Mouse (Mus musculus) liver, embryonic 11.5 days (tissue): ENCODE measurements around the gene Olfr153. TPM values are rescaled to one million over a fixed set of nuclear protein-coding genes. Genes with fewer than 3 reads are reported as not detected.
"Not testable (repeated sequence)": the region's sequence is repeated elsewhere in the genome, so short reads cannot be mapped to it uniquely, and the experiment has no call there.

Experiments
- ATAC-seq: fragments of 200-750 bp; cut with Nextera tagmentation; replicated peaks from 2 replicates; pipeline ENCODE4 v1.8.0; 2017; ENCODE audit warnings: moderate number of reproducible peaks, mild to moderate bottlenecking, moderate TSS enrichment, moderate library complexity; ENCODE audit not compliant: low FRiP score
- DNase-seq: peaks from one replicate; pipeline ENCODE4 v3.0.0-alpha.2; 2017; ENCODE audit warnings: low spot score
- H3K27ac ChIP-seq: fragments of 300-500 bp; sonication (generic); 2 replicates; pipeline ENCODE4 v1.5.1; 2014; ENCODE audit warnings: mild to moderate bottlenecking, low read depth, low read length, control low read depth
- H3K27me3 ChIP-seq: fragments of 300-500 bp; sonication (generic); replicated peaks from 2 replicates; pipeline ENCODE4 v1.6.1; 2014; ENCODE audit warnings: low read length, mixed read lengths; ENCODE audit not compliant: control insufficient read depth, insufficient read depth
- H3K36me3 ChIP-seq: fragments of 300-500 bp; sonication (generic); 2 replicates; pipeline ENCODE4 v1.6.1; 2014; ENCODE audit warnings: mild to moderate bottlenecking, low read length, moderate library complexity, mixed read lengths; ENCODE audit not compliant: control insufficient read depth, insufficient read depth
- H3K4me1 ChIP-seq: fragments of 300-500 bp; sonication (generic); replicated peaks from 2 replicates; pipeline ENCODE4 v1.6.1; 2014; ENCODE audit warnings: low read length, mixed read lengths; ENCODE audit not compliant: control insufficient read depth, insufficient read depth
- H3K4me2 ChIP-seq: fragments of 300-500 bp; sonication (generic); 2 replicates; pipeline ENCODE4 v1.6.1; 2014; ENCODE audit warnings: mild to moderate bottlenecking, control low read depth, moderate library complexity
- H3K4me3 ChIP-seq: fragments of 300-500 bp; sonication (generic); 2 replicates; pipeline ENCODE4 v1.5.1; 2014; ENCODE audit warnings: low read depth, low read length, control low read depth
- H3K9ac ChIP-seq: fragments of 300-500 bp; sonication (generic); 2 replicates; pipeline ENCODE4 v1.6.1; 2014; ENCODE audit warnings: low read depth, low read length, control low read depth
- H3K9me3 ChIP-seq: fragments of 300-500 bp; sonication (generic); 2 replicates; pipeline ENCODE4 v1.6.1; 2016; ENCODE audit warnings: low read length, inconsistent platforms, mixed read lengths; ENCODE audit not compliant: control insufficient read depth
- WGBS: fragments of 180-500 bp; shearing (Covaris S2); extraction: QIAGEN DNeasy Blood & Tissue Kit; methylation state at CpG from one replicate; pipeline ENCODE4 v1.1.7; 2014; 5-methylcytosine and 5-hydroxymethylcytosine counted together
- polyA plus RNA-seq: library from polyadenylated mRNA; unstranded; fragments of >200 nt; fragmentation: Nextera tagmentation; extraction: Ambion mirVana; gene quantifications from 2 replicates; pipeline ENCODE4 v1.2.1, GENCODE M21; 2014

Gene Olfr153
- polyA plus RNA-seq, 1 experiment from 2014 or later: not detected

- no peak for DNase-seq
- ATAC-seq: no peak
- no peaks in the 10 kb centered on the region for H3K9me3 ChIP-seq
- no peak overlapping the region for H3K27ac ChIP-seq
- no peaks in the 10 kb centered on the region for H3K4me1 ChIP-seq
- no peaks in the 10 kb centered on the region for H3K27me3 ChIP-seq
- WGBS: 60% methylated on average over 2 of the region's 2 CpGs
- H3K9ac ChIP-seq: no peak overlapping the region
- H3K4me2 ChIP-seq: no peak overlapping the region
- no peak overlapping the region for H3K4me3 ChIP-seq
- H3K36me3 ChIP-seq: no peaks in the 10 kb centered on the region
These were observed 3.2 kb downstream of the Olfr153 start for GRCm38 (mm10) chr2:87534826-87535225.

DNA sequence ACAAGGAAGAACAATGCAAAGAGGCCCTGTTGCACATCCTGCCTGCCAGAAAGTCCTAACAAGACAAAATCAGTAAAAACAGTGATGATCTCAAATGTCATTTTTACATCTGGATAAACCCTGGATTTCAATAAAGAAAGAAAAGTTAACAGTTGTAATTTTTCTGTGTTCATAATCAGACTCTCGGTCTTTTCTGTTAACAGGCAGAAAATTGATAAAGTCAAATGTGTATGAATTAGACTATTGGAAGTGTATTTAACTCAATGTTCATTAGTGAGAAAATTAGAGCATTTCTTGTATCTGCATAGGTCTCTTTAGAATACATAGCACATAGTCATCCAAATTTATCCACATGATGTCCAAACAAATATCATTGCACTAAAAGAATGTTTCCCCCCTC is 13.8 kb downstream of the Olfr153 start, which contains the start of gene Olfr1128:
Gene Olfr1128, minus strand, starts transcription at position 101 of the 400 bp plus-strand sequence.
- H3K27me3 ChIP-seq: no peaks in the 10 kb centered on the region
- no peak within 1 kb of the TSS for H3K9ac ChIP-seq
- H3K36me3 ChIP-seq: no peaks in the 10 kb centered on the region
- no peaks in the 10 kb centered on the region for H3K4me1 ChIP-seq
- 81% methylated on average over 1 of the region's 1 CpGs for WGBS
- no peaks in the 10 kb centered on the region for H3K9me3 ChIP-seq
- no peak within 1 kb of the TSS for H3K27ac ChIP-seq
- no peak for DNase-seq
- H3K4me2 ChIP-seq: no peak within 1 kb of the TSS
- no peak for ATAC-seq
- H3K4me3 ChIP-seq: no peak within 1 kb of the TSS

GRCm38 (mm10) chr2:87573602-87574001 is 42.0 kb downstream of the Olfr153 start, which contains the start of gene Olfr1129:
TSS of gene Olfr1129 (plus strand) at chr2:87573902.
- not testable (repeated sequence) for H3K27me3 ChIP-seq, H3K36me3 ChIP-seq, H3K27ac ChIP-seq, DNase-seq, H3K4me3 ChIP-seq, H3K9me3 ChIP-seq, H3K4me1 ChIP-seq, H3K9ac ChIP-seq, H3K4me2 ChIP-seq, ATAC-seq
- 63% methylated on average over 1 of the region's 1 CpGs for whole genome bisulfite sequencing

Other genes starting within 250 kb of the Olfr153 start
- not detected in 2 replicates for gene Olfr1118, start 224.2 kb upstream of the Olfr153 start, polyA plus RNA-seq
- gene Olfr1120, start 177.0 kb upstream of the Olfr153 start, polyA plus RNA-seq: not detected in 2 replicates
- gene Olfr1121, start 161.9 kb upstream of the Olfr153 start, polyA plus RNA-seq: not detected in 2 replicates
- gene Olfr1122, start 145.9 kb upstream of the Olfr153 start, polyA plus RNA-seq: not detected in 2 replicates
- not detected in 2 replicates for gene Olfr1123, start 115.2 kb upstream of the Olfr153 start, polyA plus RNA-seq
- gene Olfr1124, start 101.5 kb upstream of the Olfr153 start, polyA plus RNA-seq: not detected in 2 replicates
- not detected in 2 replicates for gene Olfr1126, start 77.8 kb upstream of the Olfr153 start, polyA plus RNA-seq
- gene Pramel7, start 34.7 kb upstream of the Olfr153 start, polyA plus RNA-seq: not detected in 2 replicates
- gene Pramel6, start 25.2 kb upstream of the Olfr153 start, polyA plus RNA-seq: not detected in 2 replicates
- not detected in 2 replicates for gene Olfr1128, start 13.7 kb downstream of the Olfr153 start, polyA plus RNA-seq
- not detected in 2 replicates for gene Olfr1129, start 42.1 kb downstream of the Olfr153 start, polyA plus RNA-seq
- not detected in 2 replicates for gene Olfr1130, start 74.4 kb downstream of the Olfr153 start, polyA plus RNA-seq
- gene Olfr1131, start 95.3 kb downstream of the Olfr153 start, polyA plus RNA-seq: not detected in 2 replicates
- gene Olfr1132, start 105.7 kb downstream of the Olfr153 start, polyA plus RNA-seq: not detected in 2 replicates
- gene Olfr1133, start 115.6 kb downstream of the Olfr153 start, polyA plus RNA-seq: not detected in 2 replicates
- not detected in 2 replicates for gene Olfr1134, start 126.7 kb downstream of the Olfr153 start, polyA plus RNA-seq
- gene Olfr1135, start 141.9 kb downstream of the Olfr153 start, polyA plus RNA-seq: not detected in 2 replicates
- not detected in 2 replicates for gene Olfr1136, start 162.2 kb downstream of the Olfr153 start, polyA plus RNA-seq
- gene Olfr1137, start 181.4 kb downstream of the Olfr153 start, polyA plus RNA-seq: not detected in 2 replicates
- not detected in 2 replicates for gene Olfr1138, start 208.2 kb downstream of the Olfr153 start, polyA plus RNA-seq
- gene Olfr1140, start 212.0 kb downstream of the Olfr153 start, polyA plus RNA-seq: not detected in 2 replicates
- not detected in 2 replicates for gene Olfr1141, start 222.2 kb downstream of the Olfr153 start, polyA plus RNA-seq
- gene Olfr152, start 247.7 kb downstream of the Olfr153 start, polyA plus RNA-seq: not detected in 2 replicates